Mouse (Mus musculus) intestine, embryonic 15.5 days (tissue): Measurements from ENCODE around the gene Tnfrsf13b. TPM values are rescaled to one million over a fixed set of nuclear protein-coding genes. Genes with fewer than 3 reads are reported as not detected.
"Not testable (repeated sequence)": the region's sequence is repeated elsewhere in the genome, so short reads cannot be mapped to it uniquely, and the experiment has no call there.

Experiments used
- ATAC-seq: fragments of 200-750 bp; cut with Nextera tagmentation; 2 replicates; pipeline ENCODE4 v1.8.0; 2017; ENCODE audit warnings: moderate TSS enrichment, moderate library complexity
- H3K27ac ChIP-seq: fragments of 300-500 bp; sonication (generic); 2 replicates; pipeline ENCODE4 v1.5.1; 2015; ENCODE audit warnings: mild to moderate bottlenecking, inconsistent platforms
- H3K27me3 ChIP-seq: fragments of 300-500 bp; sonication (generic); replicated peaks from 2 replicates; pipeline ENCODE4 v1.6.1; 2015; ENCODE audit warnings: inconsistent platforms
- H3K36me3 ChIP-seq: fragments of 300-500 bp; sonication (generic); 2 replicates; pipeline ENCODE4 v1.6.1; 2015; ENCODE audit warnings: inconsistent platforms
- H3K4me1 ChIP-seq: fragments of 300-500 bp; sonication (generic); replicated peaks from 2 replicates; pipeline ENCODE4 v1.6.1; 2015; ENCODE audit warnings: inconsistent platforms
- H3K4me2 ChIP-seq: fragments of 300-500 bp; sonication (generic); replicated peaks from 2 replicates; pipeline ENCODE4 v1.6.1; 2015; ENCODE audit warnings: mild to moderate bottlenecking, inconsistent platforms
- H3K4me3 ChIP-seq: fragments of 300-500 bp; sonication (generic); replicated peaks from 2 replicates; pipeline ENCODE4 v1.5.1; 2015; ENCODE audit warnings: inconsistent platforms
- H3K9ac ChIP-seq: fragments of 300-500 bp; sonication (generic); 2 replicates; pipeline ENCODE4 v1.6.1; 2015; ENCODE audit warnings: inconsistent platforms
- H3K9me3 ChIP-seq: fragments of 300-500 bp; sonication (generic); 2 replicates; pipeline ENCODE4 v1.6.1; 2016; ENCODE audit warnings: inconsistent platforms
- WGBS: fragments of 180-500 bp; shearing (Covaris S2); methylation state at CpG from one replicate; pipeline ENCODE4 v1.1.7; 2015; 5-methylcytosine and 5-hydroxymethylcytosine counted together
- polyA plus RNA-seq: library from polyadenylated mRNA; unstranded; fragments of >200 nt; fragmentation: Nextera tagmentation; extraction: Ambion mirVana; gene quantifications from 2 replicates; pipeline ENCODE4 v1.2.1, GENCODE M21; 2015

The Tnfrsf13b gene
- polyA plus RNA-seq, 1 experiment from 2014 or later: 2.8 TPM

- Histone ChIP-seq H3K4me2 (no peak overlapping the region), H3K4me1 (no peaks in the 10 kb centered on the region), H3K27me3 (no peaks in the 10 kb centered on the region), H3K9me3 (no peaks in the 10 kb centered on the region), H3K36me3 (peaks cover 76% of the 10 kb centered on the region), H3K4me3 (no peak overlapping the region), H3K27ac (no peak overlapping the region), H3K9ac (no peak overlapping the region)
- no peak for ATAC-seq
- WGBS: 93% methylated on average over 13 of the region's 13 CpGs
These were observed 34.6 kb downstream of the Tnfrsf13b start for GRCm38 (mm10) chr11:61161121-61161520.

DNA sequence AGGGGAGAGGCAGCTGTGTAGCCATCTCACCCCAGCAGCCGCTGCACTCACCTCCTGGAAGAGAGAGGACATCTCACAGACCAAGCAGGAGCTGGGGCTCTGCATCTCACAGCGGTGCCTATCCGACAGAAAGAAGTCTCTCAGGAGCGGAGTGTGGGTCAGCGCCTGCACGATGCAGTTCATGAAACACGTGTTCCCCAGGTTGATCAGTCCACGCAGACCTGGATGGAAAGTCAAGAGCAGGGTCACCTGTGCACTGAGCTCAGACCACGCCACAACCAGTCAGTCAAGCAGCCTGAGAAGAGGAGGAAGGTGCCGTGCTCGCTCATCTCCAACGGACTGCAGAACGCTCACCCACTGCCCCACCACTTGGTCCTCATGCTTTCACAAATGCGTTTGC, 36.2 kb downstream of the Tnfrsf13b start:
- ATAC-seq: no peak
- no peak overlapping the region for H3K27ac ChIP-seq
- 96% methylated on average over 14 of the region's 14 CpGs for WGBS
- no peaks in the 10 kb centered on the region for H3K9me3 ChIP-seq
- no peak overlapping the region for H3K4me3 ChIP-seq
- H3K4me2 ChIP-seq: no peak overlapping the region
- H3K9ac ChIP-seq: no peak overlapping the region
- no peaks in the 10 kb centered on the region for H3K27me3 ChIP-seq
- peaks cover 74% of the 10 kb centered on the region for H3K36me3 ChIP-seq
- 0 out of 2 replicates have a peak, but pooled peaks cover 1% of the 10 kb centered on the region for H3K4me1 ChIP-seq

GRCm38 (mm10) chr11:61163341-61163740, 36.8 kb downstream of the Tnfrsf13b start:
- 91% methylated on average over 3 of the region's 3 CpGs for WGBS
- H3K4me2 ChIP-seq: no peak overlapping the region
- peaks cover 72% of the 10 kb centered on the region for H3K36me3 ChIP-seq
- no peak overlapping the region for H3K9ac ChIP-seq
- H3K4me3 ChIP-seq: no peak overlapping the region
- no peak overlapping the region for H3K27ac ChIP-seq
- no peaks in the 10 kb centered on the region for H3K27me3 ChIP-seq
- no peak for ATAC-seq
- no peaks in the 10 kb centered on the region for H3K9me3 ChIP-seq
- 0 out of 2 replicates have a peak, but pooled peaks cover 3% of the 10 kb centered on the region for H3K4me1 ChIP-seq

GRCm38 (mm10) chr11:61164366-61164765, 37.8 kb downstream of the Tnfrsf13b start:
- Histone ChIP-seq H3K4me3 (no peak overlapping the region), H3K36me3 (peaks cover 65% of the 10 kb centered on the region), H3K9ac (no peak overlapping the region), H3K27me3 (no peaks in the 10 kb centered on the region), H3K9me3 (no peaks in the 10 kb centered on the region), H3K4me1 (peaks cover 6% of the 10 kb centered on the region; the same call in 1 of the 2 replicates), H3K27ac (no peak overlapping the region), H3K4me2 (no peak overlapping the region)
- 89% methylated on average over 6 of the region's 6 CpGs for WGBS
- ATAC-seq: no peak

GRCm38 (mm10) chr11:61164881-61165280, 38.3 kb downstream of the Tnfrsf13b start:
- Histone ChIP-seq H3K4me1 (peaks cover 6% of the 10 kb centered on the region; the same call in 1 of the 2 replicates), H3K36me3 (peaks cover 60% of the 10 kb centered on the region), H3K9me3 (no peaks in the 10 kb centered on the region), H3K27me3 (no peaks in the 10 kb centered on the region), H3K27ac (no peak overlapping the region), H3K4me2 (no peak overlapping the region), H3K4me3 (no peak overlapping the region), H3K9ac (no peak overlapping the region)
- no peak for ATAC-seq
- 90% methylated on average over 10 of the region's 10 CpGs for WGBS

DNA sequence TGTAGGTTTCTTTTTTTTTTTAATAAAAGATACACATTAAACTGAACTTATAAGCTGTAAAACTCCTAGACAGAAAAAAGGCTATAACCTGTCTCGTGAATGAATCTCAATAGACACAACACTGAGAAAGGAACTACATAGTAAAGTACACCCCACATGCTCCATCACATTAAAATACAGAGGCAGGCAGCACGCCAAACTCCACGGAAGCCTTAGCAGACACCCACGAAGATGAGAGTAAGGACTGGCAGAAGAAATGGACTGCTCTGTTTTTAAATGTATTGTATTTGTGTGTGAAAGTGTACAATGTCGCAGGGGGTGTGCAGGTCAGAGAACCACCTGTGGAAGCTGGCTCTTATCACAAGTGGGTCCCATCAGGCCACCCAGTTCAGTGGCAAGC, 43.6 kb downstream of the Tnfrsf13b start:
- ATAC-seq: no peak
- H3K4me2 ChIP-seq: no peak overlapping the region
- peaks cover 20% of the 10 kb centered on the region; the same call in 1 of the 2 replicates for H3K36me3 ChIP-seq
- 67% methylated on average over 5 of the region's 5 CpGs for WGBS
- no peak overlapping the region for H3K9ac ChIP-seq
- H3K9me3 ChIP-seq: no peaks in the 10 kb centered on the region
- no peaks in the 10 kb centered on the region for H3K27me3 ChIP-seq
- no peak overlapping the region for H3K27ac ChIP-seq
- no peak overlapping the region for H3K4me3 ChIP-seq
- H3K4me1 ChIP-seq: peaks cover 15% of the 10 kb centered on the region

GRCm38 (mm10) chr11:61173477-61173876, 46.9 kb downstream of the Tnfrsf13b start:
- not testable (repeated sequence) for ATAC-seq, H3K27ac ChIP-seq, H3K27me3 ChIP-seq, H3K36me3 ChIP-seq, H3K9me3 ChIP-seq
- peak overlapping the region; percentile 80 for H3K4me3 ChIP-seq
- WGBS: 41% methylated on average over 15 of the region's 15 CpGs
- H3K9ac ChIP-seq: 0 out of 2 replicates have a peak overlapping the region, but pooled peaks have one; percentile 8
- peak overlapping the region; percentile 70 for H3K4me2 ChIP-seq
- peaks cover 12% of the 10 kb centered on the region for H3K4me1 ChIP-seq

GRCm38 (mm10) chr11:61174291-61174820, 47.8 kb downstream of the Tnfrsf13b start:
- Histone ChIP-seq H3K9ac (peak overlapping the region; percentile 97), H3K4me2 (peak overlapping the region; percentile 70), H3K4me1 (peaks cover 9% of the 10 kb centered on the region), H3K9me3 (no peaks in the 10 kb centered on the region), H3K36me3 (no peaks in the 10 kb centered on the region), H3K4me3 (peak overlapping the region; percentile 80), H3K27me3 (no peaks in the 10 kb centered on the region), H3K27ac (peak overlapping the region; percentile 97)
- under 1% methylated on average over 28 of the region's 28 CpGs for WGBS
- ATAC-seq: peak; percentile 44

- Histone ChIP-seq H3K27ac (peak within 1 kb of the TSS; percentile 97), H3K4me2 (peak within 1 kb of the TSS; percentile 70), H3K27me3 (no peaks in the 10 kb centered on the region), H3K9ac (peak within 1 kb of the TSS; percentile 97), H3K9me3 (no peaks in the 10 kb centered on the region), H3K4me1 (peaks cover 9% of the 10 kb centered on the region; the same call in 1 of the 2 replicates), H3K36me3 (no peaks in the 10 kb centered on the region), H3K4me3 (peak within 1 kb of the TSS; percentile 80)
- WGBS: under 1% methylated on average over 69 of the region's 69 CpGs
- ATAC-seq: peak; percentile 99
These were observed 48.5 kb downstream of the Tnfrsf13b start, which contains the start of gene Usp22 for GRCm38 (mm10) chr11:61174821-61175658. Usp22 (minus strand) TSS chr11:61175055.

GRCm38 (mm10) chr11:61175778-61176177, 49.2 kb downstream of the Tnfrsf13b start:
- 74% methylated on average over 5 of the region's 5 CpGs for WGBS
- H3K27ac ChIP-seq: no peak overlapping the region
- no peaks in the 10 kb centered on the region for H3K9me3 ChIP-seq
- H3K9ac ChIP-seq: no peak overlapping the region
- peaks cover 6% of the 10 kb centered on the region; the same call in 1 of the 2 replicates for H3K4me1 ChIP-seq
- H3K27me3 ChIP-seq: no peaks in the 10 kb centered on the region
- peak overlapping the region; percentile 54 for H3K4me2 ChIP-seq
- no peaks in the 10 kb centered on the region for H3K36me3 ChIP-seq
- H3K4me3 ChIP-seq: no peak overlapping the region
- no peak for ATAC-seq

DNA sequence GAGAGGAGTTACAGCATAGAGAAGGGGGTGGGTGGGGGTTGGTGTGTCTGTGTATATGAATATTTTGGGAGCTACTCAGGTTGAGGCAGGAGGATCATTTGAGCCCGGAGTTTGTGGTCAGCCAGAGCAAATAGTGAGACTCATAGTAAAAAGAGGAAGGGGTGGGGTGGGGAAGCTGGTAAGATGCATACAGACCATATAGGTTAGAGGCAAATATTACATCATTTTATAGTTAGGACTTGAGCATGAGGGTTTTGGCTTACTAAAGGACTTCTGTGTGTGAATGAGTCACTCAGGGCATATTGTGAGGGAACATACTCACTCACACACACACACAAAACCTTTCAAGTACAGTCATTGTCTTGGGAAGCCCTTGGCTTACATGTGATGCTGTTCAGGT, 49.8 kb downstream of the Tnfrsf13b start:
- ATAC-seq: no peak
- Histone ChIP-seq H3K9me3 (no peaks in the 10 kb centered on the region), H3K27me3 (no peaks in the 10 kb centered on the region), H3K4me2 (no peak overlapping the region), H3K36me3 (no peaks in the 10 kb centered on the region), H3K9ac (no peak overlapping the region), H3K27ac (no peak overlapping the region), H3K4me1 (peaks cover 4% of the 10 kb centered on the region; the same call in 1 of the 2 replicates), H3K4me3 (no peak overlapping the region)
- 97% methylated on average over 1 of the region's 1 CpGs for WGBS

GRCm38 (mm10) chr11:61180361-61180760, 53.8 kb downstream of the Tnfrsf13b start:
- 86% methylated on average over 3 of the region's 3 CpGs for WGBS
- H3K9ac ChIP-seq: no peak overlapping the region
- H3K4me1 ChIP-seq: no peaks in the 10 kb centered on the region
- no peak overlapping the region for H3K4me2 ChIP-seq
- no peaks in the 10 kb centered on the region for H3K9me3 ChIP-seq
- no peaks in the 10 kb centered on the region for H3K36me3 ChIP-seq
- no peak for ATAC-seq
- no peak overlapping the region for H3K4me3 ChIP-seq
- H3K27ac ChIP-seq: no peak overlapping the region
- H3K27me3 ChIP-seq: no peaks in the 10 kb centered on the region
